Mouse (Mus musculus): ENCODE data around the gene Acp7.

The Acp7 gene

DNA sequence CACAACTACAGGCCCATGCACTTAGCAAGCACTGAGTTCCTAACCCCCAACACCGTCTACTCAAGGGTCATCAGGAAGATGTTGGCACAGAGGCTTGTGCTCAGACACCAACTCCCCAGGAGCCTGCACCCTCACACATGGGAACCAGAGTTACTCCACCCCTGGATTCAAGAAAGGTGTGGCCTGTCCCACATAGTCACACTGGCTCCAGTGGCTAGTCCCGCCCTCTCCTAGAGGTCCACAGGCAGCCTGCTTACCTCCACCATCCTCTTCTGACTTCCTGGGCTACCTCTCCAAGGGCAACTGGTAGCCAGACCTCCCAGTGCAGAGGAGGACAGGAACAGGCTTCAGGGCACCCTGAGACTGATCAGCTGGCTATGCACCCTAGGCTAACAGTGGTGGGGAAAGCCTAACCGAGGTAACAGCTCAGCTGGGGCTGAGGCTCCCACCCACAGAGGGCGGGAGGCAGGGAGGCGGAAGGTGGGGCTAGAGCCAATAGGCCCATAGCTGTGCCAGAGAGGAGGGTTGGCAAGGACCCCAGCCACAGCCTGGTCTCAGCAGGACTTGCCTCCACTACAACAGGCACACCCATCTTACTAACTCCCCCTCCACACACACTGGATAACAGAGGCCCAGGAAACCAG, 54.7 kb downstream of the Acp7 start:
- DNase-seq (ENCODE audit: low read depth, low spot score): no peak

- DNase-seq (ENCODE audit: low read depth, low spot score): no peak
These were observed 55.5 kb downstream of the Acp7 start for GRCm38 (mm10) chr7:28575597-28575996.

GRCm38 (mm10) chr7:28573236-28573635, 57.9 kb downstream of the Acp7 start:
- no peak for DNase-seq (ENCODE audit: low read depth, low spot score)

GRCm38 (mm10) chr7:28572689-28573088, 58.4 kb downstream of the Acp7 start:
- no peak for DNase-seq (ENCODE audit: low read depth, low spot score)

DNA sequence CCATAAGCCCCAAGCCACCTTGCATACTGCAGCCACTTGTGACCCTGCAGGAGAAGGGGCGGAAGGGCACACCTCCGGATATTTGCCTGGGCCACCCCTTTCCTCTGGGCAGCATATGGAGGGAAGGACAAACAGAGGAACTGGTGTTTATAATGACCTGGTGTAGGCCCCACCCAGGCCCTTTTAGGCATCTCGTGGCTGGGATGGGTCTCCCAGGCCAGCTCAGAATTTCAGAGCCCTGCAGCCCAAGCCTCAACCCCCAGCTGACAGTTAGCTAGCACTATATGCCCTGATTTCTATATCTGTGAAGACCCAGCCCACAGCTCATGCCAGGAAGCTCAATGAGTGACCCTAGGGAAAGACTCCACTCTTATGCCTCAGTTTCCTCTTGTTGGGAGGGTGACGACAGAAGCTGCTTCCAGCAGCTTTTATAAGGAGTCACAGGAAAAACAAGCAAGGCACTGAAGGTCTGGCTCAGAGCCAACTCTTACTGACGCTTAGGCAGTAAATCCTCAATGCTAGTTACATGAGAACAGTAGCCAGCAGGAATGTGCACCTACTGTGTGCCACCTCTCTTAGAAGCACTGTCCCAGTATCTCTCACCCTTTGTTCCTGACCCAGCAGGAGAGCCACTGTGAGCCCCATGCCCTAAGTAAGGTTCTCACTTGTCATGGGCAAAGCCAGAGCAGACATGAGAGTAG, 60.0 kb downstream of the Acp7 start:
- DNase-seq (ENCODE audit: low read depth, low spot score): no peak

GRCm38 (mm10) chr7:28570291-28570981, 60.7 kb downstream of the Acp7 start:
- DNase-seq (ENCODE audit: low read depth, low spot score): no peak

GRCm38 (mm10) chr7:28568253-28568652, 62.9 kb downstream of the Acp7 start:
- DNase-seq (ENCODE audit: low read depth, low spot score): peak; percentile 49

- DNase-seq (ENCODE audit: low read depth, low spot score): no peak
These were observed 63.6 kb downstream of the Acp7 start for GRCm38 (mm10) chr7:28567539-28567938.

DNA sequence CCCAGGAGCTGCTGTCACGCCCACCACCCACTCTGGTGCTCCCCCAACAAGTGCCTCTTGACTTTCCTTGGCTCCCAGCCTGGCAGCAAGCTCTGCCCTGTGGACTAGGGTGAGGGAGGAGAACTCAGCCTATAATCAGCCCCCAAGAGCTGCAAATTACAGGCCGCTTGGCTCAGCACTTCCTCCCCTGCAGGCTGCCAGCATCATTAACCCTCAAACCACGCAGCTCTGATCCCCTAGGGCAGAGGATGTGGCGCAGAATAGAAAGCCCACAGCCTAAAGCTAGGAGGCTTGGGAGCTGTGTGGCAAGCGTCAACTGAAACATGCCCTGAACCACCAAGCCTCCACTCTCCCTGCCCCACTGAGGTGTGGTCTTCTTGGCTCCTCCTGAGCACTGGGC, 65.7 kb downstream of the Acp7 start:
- no peak for DNase-seq (ENCODE audit: low read depth, low spot score)

GRCm38 (mm10) chr7:28562951-28563350, 68.2 kb downstream of the Acp7 start:
- no peak for DNase-seq (ENCODE audit: low read depth, low spot score)

- DNase-seq (ENCODE audit: low read depth, low spot score): no peak
These were observed 68.8 kb downstream of the Acp7 start for GRCm38 (mm10) chr7:28562371-28562770.

GRCm38 (mm10) chr7:28561967-28562366, 69.2 kb downstream of the Acp7 start:
- no peak for DNase-seq (ENCODE audit: low read depth, low spot score)

DNA sequence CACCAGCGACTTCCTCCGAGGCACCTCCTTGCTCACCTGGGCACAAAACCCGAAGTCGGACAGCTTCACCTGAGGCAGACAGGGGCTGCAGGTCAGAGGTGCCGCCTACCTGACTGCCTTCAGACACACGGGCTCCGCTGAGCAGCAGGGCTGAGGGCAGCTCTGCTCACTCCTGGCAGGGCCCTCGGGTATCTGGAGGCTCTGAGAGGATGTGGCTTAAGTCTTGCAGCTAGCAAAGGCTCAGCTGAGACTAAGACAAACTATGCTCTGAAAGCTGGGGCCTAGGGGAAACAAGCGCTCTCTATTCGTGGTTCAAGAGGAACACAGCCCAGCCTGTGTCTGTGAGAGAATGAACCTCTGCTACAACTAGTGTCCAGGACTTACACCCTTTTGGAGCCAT, 70.3 kb downstream of the Acp7 start:
- DNase-seq (ENCODE audit: low read depth, low spot score): no peak

DNA sequence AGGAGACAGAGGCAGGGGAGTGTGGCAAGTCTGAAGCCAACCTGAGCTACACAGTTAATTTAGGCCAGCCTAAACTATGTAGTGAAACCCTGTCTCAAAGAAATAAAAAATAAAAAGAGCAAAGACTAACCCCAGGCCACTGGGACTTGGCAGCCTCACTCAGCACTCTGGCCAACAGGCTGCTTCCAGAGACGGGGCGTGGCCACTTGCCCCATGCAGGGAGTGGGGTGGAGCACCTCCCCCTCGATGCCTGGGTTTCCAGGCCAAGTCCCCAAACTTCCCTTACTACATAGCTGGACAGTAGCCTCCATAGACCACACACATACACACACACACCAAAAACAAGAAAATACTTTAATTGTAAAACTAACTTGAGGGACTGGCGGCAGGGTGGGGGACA, 72.6 kb downstream of the Acp7 start:
- DNase-seq (ENCODE audit: low read depth, low spot score): no peak

DNA sequence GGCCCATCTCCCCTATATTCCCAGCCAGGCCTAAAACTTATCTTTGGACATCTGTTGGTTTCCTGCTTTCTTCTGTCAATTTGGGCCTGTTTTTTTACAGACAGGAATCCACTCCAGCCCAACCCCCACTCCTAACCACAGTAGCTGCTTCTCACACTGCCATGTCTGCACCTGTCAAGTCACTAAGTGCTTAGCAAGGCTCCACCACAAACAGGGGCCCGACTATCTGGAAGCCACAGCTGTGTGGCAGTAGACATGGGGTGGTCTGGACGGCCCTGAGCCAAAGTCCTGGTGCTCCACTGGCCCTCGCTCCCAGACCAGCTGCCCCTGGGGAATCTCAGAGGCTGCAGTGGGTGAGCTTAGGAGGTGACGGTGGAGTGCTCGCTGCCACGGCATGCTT, 73.4 kb downstream of the Acp7 start:
- DNase-seq (ENCODE audit: low read depth, low spot score): no peak
